Mouse (Mus musculus): ENCODE data around the gene Hyal5.

Hyal5 gene

DNA sequence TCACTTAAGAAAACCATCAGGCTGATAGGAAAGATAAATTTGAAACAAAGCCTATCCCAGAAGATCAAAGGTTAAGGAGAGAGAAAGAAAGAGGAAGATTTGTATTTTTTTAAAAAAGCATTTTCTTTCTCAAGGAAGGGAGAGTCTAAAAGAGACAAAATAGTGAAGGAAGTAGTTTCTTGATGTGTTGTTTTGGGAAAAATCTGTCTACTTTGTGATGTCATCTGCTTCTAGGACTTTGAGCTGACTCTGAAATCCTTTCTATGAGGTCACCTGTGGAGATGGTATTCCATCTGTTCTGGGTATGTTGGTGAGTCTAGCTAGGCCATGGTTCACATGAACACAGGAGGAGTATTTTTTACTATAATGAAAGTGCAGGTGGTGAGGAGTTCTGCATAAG, at the start of gene Hyal5:
Hyal5 (plus strand) TSS at position 301 of the 400 bp plus-strand sequence.
- ATAC-seq (ENCODE audit: insufficient number of reproducible peaks, low FRiP score, low TSS enrichment): no peak

DNA sequence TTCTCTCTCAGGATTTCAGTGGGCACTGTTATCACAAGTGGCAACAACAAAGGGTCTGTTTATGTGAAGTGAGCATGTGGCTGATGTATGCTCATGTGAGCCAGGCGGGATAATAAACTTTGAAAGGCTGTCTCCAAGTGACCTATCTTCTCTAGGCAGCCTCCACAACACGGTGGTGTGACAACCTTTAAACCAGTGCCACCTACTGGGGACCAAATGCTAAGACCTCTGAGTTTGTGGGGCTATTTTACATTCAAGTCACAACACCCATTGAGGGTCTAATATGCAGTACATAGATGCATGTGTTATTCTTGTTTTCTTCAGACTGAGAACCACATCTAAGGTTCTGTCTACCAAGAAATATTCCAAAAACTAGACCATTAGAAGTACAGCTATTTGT, 35.7 kb upstream of the Hyal5 start:
- ATAC-seq (ENCODE audit: insufficient number of reproducible peaks, low FRiP score, low TSS enrichment): no peak

- no peak for ATAC-seq (ENCODE audit: insufficient number of reproducible peaks, low FRiP score, low TSS enrichment)
Measured at GRCm38 (mm10) chr6:24860320-24860719, 2.5 kb downstream of the Hyal5 start.

DNA sequence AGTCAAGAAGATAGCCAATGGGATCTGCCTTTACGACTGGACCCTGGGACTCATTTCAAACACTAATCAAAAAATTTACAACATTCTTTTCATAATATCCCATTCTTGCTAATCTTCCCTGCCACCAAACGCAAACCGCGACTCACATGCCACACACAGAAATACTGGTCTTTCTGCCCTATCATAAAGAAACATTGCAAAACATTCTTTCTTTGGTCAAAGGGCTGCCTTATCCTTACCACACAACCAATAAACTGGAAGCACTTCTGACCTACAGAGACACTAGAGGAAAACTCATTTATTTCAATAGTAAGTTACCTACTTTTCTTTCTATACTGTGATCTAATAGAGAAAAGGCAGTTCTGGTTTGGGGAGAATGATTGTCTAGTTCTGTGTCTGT, 5.9 kb downstream of the Hyal5 start:
- ATAC-seq (ENCODE audit: insufficient number of reproducible peaks, low FRiP score, low TSS enrichment): no peak

- peak; percentile 36; the same call in 1 of the 2 replicates for ATAC-seq (ENCODE audit: insufficient number of reproducible peaks, low FRiP score, low TSS enrichment)
Measured at GRCm38 (mm10) chr6:24894146-24894873, 36.5 kb downstream of the Hyal5 start.

GRCm38 (mm10) chr6:24894874-24895183, 37.0 kb downstream of the Hyal5 start:
- ATAC-seq (ENCODE audit: insufficient number of reproducible peaks, low FRiP score, low TSS enrichment): no peak

DNA sequence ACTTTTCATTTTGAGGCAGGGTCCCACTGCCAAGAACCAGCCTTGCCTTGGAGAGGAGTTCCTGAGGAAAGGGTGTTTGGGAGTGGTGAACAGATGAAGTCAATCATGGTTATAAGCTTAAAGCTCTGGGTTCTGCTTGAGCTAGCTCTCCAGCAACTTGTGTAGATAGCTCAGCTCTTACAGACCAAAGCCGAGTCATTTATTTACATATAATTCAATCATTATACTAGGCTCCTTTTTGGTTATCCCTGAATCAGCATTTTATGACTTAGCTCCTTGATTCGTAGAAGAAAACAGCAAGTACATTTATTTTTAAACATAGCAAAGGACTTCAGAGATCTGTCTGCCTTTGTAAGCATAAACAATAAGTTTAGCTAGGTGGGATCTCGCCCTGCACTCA, 47.3 kb downstream of the Hyal5 start:
- no peak for ATAC-seq (ENCODE audit: insufficient number of reproducible peaks, low FRiP score, low TSS enrichment)

- no peak for ATAC-seq (ENCODE audit: insufficient number of reproducible peaks, low FRiP score, low TSS enrichment)
Measured at GRCm38 (mm10) chr6:24907824-24908223, 50.0 kb downstream of the Hyal5 start.

DNA sequence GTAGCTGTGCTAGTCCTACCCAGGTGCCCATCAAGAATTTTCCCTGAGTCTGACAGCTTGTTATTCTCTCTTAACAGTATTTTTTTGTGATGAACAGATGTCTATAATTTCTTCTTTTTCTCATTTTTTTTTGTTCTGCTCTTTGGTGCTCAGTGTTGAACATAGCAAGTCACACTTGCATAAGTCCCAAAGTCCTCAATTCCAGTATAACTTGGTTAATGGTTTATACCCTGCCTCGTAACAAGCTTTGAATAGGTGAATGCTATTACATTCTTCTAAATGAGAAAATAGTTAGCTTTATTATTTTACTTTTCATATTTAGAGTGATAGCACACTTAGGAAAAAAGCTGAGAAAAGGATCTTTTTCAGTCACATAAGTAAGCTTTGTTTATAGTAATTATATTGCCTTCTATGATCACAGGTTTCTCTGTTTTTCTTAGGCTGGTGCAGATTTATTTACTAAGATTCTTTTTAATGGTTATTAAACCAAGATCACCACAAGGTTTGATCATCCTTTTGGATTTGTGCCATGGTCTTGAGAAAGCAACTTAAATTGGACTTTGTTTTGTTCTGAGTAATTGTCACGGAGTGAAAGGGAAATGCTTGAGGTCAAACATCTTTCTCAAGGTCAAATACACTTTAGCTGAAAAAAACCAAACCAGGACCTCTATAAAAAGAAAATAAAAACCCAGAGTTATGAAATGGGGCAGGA, 52.4 kb downstream of the Hyal5 start:
- no peak for ATAC-seq (ENCODE audit: insufficient number of reproducible peaks, low FRiP score, low TSS enrichment)

DNA sequence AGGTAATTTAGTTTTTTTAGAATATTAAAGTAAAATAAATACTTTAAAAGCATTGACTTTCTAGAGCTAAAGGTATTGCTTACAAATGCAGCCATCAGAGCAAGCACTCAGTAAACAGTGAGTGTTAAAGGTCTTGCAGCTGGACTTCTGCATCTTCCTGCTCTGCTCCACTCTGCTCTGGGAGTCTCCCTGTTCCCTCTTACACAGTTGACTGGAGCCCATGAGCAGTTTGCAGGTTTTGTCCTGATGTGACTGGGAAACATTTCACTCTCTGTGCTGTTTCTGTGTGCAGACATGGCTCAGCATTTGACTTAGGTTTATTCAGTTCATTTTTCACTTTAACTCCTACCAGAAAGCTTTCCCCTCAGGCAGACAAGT, 52.9 kb downstream of the Hyal5 start:
- no peak for ATAC-seq (ENCODE audit: insufficient number of reproducible peaks, low FRiP score, low TSS enrichment)

DNA sequence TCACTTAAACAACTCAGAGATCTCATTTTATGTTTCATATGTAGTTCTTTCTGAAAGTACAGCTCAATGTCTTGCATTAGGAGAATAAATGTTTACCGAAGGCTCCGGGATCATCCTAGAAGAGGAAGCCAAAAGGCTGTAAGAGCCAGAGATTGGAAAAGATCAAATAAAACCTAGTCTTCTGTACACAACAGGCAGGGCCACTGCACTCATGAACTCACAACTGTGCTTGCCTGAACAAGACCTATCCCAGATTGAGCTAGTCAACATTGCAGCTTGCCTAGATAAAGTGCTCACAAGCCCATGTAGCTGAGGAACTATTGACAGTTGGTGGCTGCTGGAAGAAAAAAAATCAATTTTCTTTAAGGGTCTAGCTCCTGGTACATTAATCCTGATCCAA, 55.8 kb downstream of the Hyal5 start:
- ATAC-seq (ENCODE audit: insufficient number of reproducible peaks, low FRiP score, low TSS enrichment): no peak

GRCm38 (mm10) chr6:24925076-24925785, 67.4 kb downstream of the Hyal5 start:
- no peak for ATAC-seq (ENCODE audit: insufficient number of reproducible peaks, low FRiP score, low TSS enrichment)

All from cerebellum, adult (tissue).